Mouse (Mus musculus) kidney, adult 2 months (tissue): Measurements from ENCODE around the gene Glt28d2. TPM values are rescaled to one million over a fixed set of nuclear protein-coding genes. Genes with fewer than 3 reads are reported as not detected.
A peak's percentile ranks its signal among the peaks of the same experiment; 100 is the strongest.

ENCODE experiments used
- DNase-seq: peaks from one replicate; pipeline ENCODE4 v3.0.0; 2021
- H3K27ac ChIP-seq: fragments of 200-500 bp; 2 replicates; pipeline ENCODE4 v1.5.1; 2012; ENCODE audit warnings: low read depth, low read length, control low read depth, inconsistent platforms; ENCODE audit not compliant: insufficient read depth
- H3K27me3 ChIP-seq: fragments of 200-500 bp; replicated peaks from 2 replicates; pipeline ENCODE4 v1.6.1; 2012; ENCODE audit warnings: mild to moderate bottlenecking, moderate library complexity, low read length, inconsistent platforms; ENCODE audit not compliant: control insufficient read depth, insufficient read depth
- H3K36me3 ChIP-seq: fragments of 200-500 bp; 2 replicates; pipeline ENCODE4 v1.6.1; 2012; ENCODE audit warnings: mild to moderate bottlenecking, moderate library complexity, low read length, inconsistent platforms; ENCODE audit not compliant: control insufficient read depth, insufficient read depth
- H3K4me1 ChIP-seq: fragments of 200-500 bp; 2 replicates; pipeline ENCODE4 v1.6.1; 2011; ENCODE audit warnings: low read length; ENCODE audit not compliant: control insufficient read depth, insufficient read depth
- H3K4me3 ChIP-seq: fragments of 200-500 bp; 2 replicates; pipeline ENCODE4 v1.5.1; 2011; ENCODE audit warnings: mild to moderate bottlenecking, low read depth, low read length, control low read depth; ENCODE audit not compliant: insufficient read depth
- CTCF ChIP-seq: fragments of 200-500 bp; conservative IDR thresholded peaks from 2 replicates; pipeline ENCODE4 v1.5.1; 2011; ENCODE audit warnings: low read depth, mild to moderate bottlenecking, control low read depth, low read length, moderate library complexity, mixed read lengths; ENCODE audit not compliant: insufficient read depth, insufficient read length
- POLR2A ChIP-seq: fragments of 200-500 bp; IDR thresholded peaks from one replicate; pipeline ENCODE4 v1.6.1; 2011; ENCODE audit warnings: low read depth, low read length, control low read depth
- WGBS: fragments of 180-500 bp; shearing (Covaris S2); methylation state at CpG from one replicate; pipeline ENCODE4 v1.1.7; 2018; 5-methylcytosine and 5-hydroxymethylcytosine counted together
- polyA plus RNA-seq: library from polyadenylated mRNA; depleted of rRNA; stranded (reverse); fragments of >200 nt; gene quantifications from 2 replicates; pipeline ENCODE4 v1.2.3, GENCODE M21; 2012

Glt28d2 gene
- polyA plus RNA-seq, 1 experiment: 2.1 TPM

DNA sequence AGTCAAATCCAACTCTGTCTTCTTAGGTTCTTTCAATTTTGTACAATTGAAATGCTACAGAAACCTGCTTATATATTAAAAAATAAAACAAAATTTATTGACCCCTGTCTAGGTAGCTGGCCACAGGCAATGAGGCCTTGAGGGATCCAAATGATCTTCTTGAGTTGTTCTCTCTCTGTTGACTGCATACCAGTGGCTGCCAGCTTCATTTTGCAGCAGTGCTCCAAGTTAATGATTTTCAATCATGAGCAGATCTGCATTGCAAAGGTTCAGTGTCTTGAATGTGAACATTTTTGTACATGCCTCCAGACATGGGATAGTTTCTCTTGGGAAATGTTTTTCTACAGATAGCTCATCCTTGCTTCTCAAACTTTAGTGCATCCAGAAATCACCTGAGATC, 17.1 kb upstream of the Glt28d2 start:
- no peaks in the 10 kb centered on the region for H3K4me1 ChIP-seq
- H3K36me3 ChIP-seq: no peaks in the 10 kb centered on the region
- DNase-seq: peak; percentile 63
- no peaks in the 10 kb centered on the region for H3K27me3 ChIP-seq
- no peak overlapping the region for H3K27ac ChIP-seq
- TF ChIP-seq CTCF (no peak), POLR2A (no peak)
- H3K4me3 ChIP-seq: no peak overlapping the region

DNA sequence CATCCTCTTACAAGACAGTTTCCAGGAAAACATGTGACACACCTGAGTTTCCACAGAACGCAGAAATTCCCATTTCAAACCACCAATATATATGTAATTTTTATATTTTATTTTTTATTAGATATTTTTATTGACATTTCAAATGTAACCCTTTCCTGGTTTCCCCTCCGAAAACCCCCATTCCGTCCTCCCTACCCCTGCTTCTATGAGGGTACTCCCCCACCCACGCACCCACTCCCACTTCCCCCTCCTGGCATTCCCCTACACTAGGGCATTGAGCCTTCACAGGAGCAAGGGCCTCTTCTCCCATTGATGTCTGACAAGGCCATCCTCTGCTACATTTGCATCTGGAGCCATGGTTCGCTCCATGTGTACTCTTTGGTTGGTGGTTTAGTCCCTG, 7.7 kb upstream of the Glt28d2 start:
- no peaks in the 10 kb centered on the region for H3K4me1 ChIP-seq
- WGBS: 96% methylated on average over 5 of the region's 5 CpGs
- H3K36me3 ChIP-seq: no peaks in the 10 kb centered on the region
- no peak for TF ChIP-seq POLR2A
- no peak for TF ChIP-seq CTCF
- no peak overlapping the region for H3K27ac ChIP-seq
- H3K4me3 ChIP-seq: no peak overlapping the region
- no peaks in the 10 kb centered on the region for H3K27me3 ChIP-seq
- DNase-seq: no peak

DNA sequence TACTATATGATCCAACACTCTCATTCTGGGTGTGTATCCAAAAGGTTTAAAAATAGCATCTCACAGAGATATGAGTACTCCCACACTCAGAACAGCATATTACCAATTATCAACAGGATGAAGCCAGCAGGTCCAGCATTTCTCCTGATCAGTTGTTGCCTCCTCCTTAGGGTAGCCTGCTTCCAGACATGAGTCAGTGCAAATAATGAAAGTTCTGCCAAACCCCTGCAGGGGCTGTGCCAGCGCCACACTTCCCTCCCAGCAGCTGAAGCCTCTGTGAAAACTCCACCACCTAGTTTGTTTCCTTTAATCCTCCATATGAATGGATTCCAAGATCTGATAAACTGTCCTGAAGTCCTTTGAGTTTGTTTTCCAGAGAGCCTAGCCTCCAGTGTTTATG, 4.3 kb upstream of the Glt28d2 start:
- DNase-seq: no peak
- 69% methylated on average over 1 of the region's 1 CpGs for WGBS
- H3K4me1 ChIP-seq: peaks cover 5% of the 10 kb centered on the region; the same call in 1 of the 2 replicates
- H3K36me3 ChIP-seq: no peaks in the 10 kb centered on the region
- no peak overlapping the region for H3K4me3 ChIP-seq
- H3K27me3 ChIP-seq: no peaks in the 10 kb centered on the region
- no peak for TF ChIP-seq POLR2A
- no peak for TF ChIP-seq CTCF
- H3K27ac ChIP-seq: no peak overlapping the region

DNA sequence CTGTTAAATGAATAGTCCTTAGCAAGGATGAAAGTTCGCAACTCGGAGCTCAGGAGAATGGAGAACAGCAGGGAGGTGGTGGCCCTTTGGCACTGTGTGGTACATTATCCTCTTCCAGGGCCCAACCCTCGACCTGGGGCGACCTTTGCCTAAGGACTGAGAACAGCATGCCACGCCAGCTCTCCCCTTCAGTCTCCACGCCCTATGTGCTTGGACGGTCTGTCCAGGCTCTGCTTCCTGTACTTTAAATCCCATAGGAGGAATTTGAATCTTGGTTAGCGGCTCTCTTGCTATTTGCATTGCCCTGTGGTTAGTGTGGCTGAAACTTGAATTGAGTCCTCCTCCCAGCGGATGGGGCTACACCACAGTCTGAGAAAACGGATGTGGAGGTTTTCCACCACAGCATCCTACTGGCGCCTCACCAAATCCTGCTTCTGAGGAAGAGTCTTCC, 930 bp upstream of the Glt28d2 start:
- TF ChIP-seq CTCF: no peak
- no peak for TF ChIP-seq POLR2A
- no peaks in the 10 kb centered on the region for H3K36me3 ChIP-seq
- no peaks in the 10 kb centered on the region for H3K27me3 ChIP-seq
- H3K4me3 ChIP-seq: peak overlapping the region; percentile 67
- DNase-seq: peak; percentile 72
- 9% methylated on average over 11 of the region's 11 CpGs for WGBS
- H3K27ac ChIP-seq: peak overlapping the region; percentile 83
- H3K4me1 ChIP-seq: peaks cover 8% of the 10 kb centered on the region; the same call in 1 of the 2 replicates

DNA sequence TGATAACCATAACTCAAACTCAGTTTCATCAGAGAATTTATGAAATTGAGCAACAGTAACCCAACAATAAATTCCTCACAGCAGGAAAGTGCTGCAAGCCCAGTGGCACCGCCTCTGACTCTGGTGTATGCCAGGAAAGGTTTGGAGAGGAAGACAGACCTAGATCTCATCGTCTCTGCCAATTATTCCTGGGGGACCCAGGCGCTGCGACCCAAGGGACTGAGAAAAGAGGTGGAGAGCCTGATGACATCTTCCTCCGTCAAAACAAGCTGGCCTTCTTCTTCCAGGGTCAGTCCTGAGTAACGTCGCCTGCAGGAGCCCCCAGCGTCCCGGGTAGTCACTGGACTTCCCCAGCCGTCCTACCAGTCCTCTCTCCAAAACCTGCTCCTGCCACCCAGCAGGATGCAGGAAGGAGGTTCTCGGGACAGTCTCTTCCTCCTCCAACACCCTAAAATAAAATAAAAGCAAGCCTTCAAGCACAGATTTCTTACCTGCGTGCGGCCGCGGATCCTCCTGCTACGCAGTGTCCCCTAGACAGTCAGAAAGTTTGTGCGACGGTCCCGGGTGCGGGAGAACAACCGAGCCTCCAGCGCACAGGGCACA, 579 bp downstream of the Glt28d2 start:
- H3K27ac ChIP-seq: peak overlapping the region; percentile 75
- WGBS: 2% methylated on average over 22 of the region's 22 CpGs
- peak overlapping the region; percentile 67 for H3K4me3 ChIP-seq
- peaks cover 8% of the 10 kb centered on the region; the same call in 1 of the 2 replicates for H3K4me1 ChIP-seq
- DNase-seq: peak; percentile 29
- TF ChIP-seq POLR2A (no peak), CTCF (no peak)
- H3K36me3 ChIP-seq: no peaks in the 10 kb centered on the region
- no peaks in the 10 kb centered on the region for H3K27me3 ChIP-seq

DNA sequence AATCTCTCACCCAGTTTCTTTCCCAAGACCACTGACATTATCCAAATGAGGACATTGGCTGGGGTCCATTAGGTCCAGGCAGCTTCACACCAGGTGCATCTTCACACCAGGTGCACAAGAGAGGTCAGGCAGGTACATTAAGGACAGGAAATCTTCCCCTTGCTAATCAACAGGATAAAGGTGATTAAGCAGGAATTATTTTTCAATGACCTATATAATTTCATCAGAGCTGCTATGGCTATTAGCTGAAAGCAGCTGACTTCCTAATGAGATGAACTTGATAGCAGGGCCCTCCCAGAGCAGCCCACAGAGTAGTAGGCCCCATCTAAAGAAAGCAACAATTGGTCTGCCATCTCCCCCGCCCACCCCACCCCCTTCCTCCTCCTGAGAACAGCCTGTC, 1.4 kb downstream of the Glt28d2 start:
- H3K4me1 ChIP-seq: peaks cover 9% of the 10 kb centered on the region; the same call in 1 of the 2 replicates
- WGBS: 67% methylated on average over 1 of the region's 1 CpGs
- no peak overlapping the region for H3K27ac ChIP-seq
- no peaks in the 10 kb centered on the region for H3K27me3 ChIP-seq
- no peak for DNase-seq
- H3K4me3 ChIP-seq: peak overlapping the region; percentile 22; the same call in 1 of the 2 replicates
- H3K36me3 ChIP-seq: no peaks in the 10 kb centered on the region
- TF ChIP-seq CTCF (no peak), POLR2A (no peak)

DNA sequence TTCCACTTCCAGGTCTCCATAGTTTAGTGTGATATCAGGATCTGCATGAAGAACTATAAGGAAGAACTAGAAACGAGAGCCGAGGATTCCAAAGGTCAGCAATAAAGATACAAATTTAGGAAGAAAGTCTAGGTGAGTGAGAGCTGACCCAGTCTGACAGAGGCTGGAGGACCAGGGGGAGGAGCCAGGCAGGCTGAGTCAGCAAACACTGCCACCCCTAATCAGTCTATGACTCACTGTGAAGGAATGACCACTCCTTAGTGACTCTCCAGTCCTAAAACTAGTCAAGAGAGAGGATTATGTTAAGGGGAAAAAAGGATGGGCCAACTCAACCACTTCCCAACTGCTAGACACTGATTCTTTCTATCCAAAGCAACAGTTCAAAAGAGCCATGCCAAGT, 6.6 kb downstream of the Glt28d2 start:
- H3K27ac ChIP-seq: no peak overlapping the region
- peaks cover 5% of the 10 kb centered on the region; the same call in 1 of the 2 replicates for H3K4me1 ChIP-seq
- no peaks in the 10 kb centered on the region for H3K36me3 ChIP-seq
- H3K4me3 ChIP-seq: no peak overlapping the region
- TF ChIP-seq CTCF (no peak), POLR2A (no peak)
- peak; percentile 21 for DNase-seq
- no peaks in the 10 kb centered on the region for H3K27me3 ChIP-seq
- 70% methylated on average over 2 of the region's 2 CpGs for WGBS
